Mouse (Mus musculus) erythroblast, adult 5-6 weeks (primary cell): ENCODE data around the gene Trmt1. TPM values are rescaled to one million over a fixed set of nuclear protein-coding genes. Genes with fewer than 3 reads are reported as not detected.

Experiments
- ATAC-seq: replicated peaks from 2 replicates; pipeline ENCODE4 v1.8.0; 2016; ENCODE audit warnings: moderate number of reproducible peaks, mild to moderate bottlenecking, moderate TSS enrichment, inconsistent platforms; ENCODE audit not compliant: poor library complexity, low FRiP score, severe bottlenecking
- total RNA-seq, 2 experiments: library from RNA; stranded (forward) in 1 of 2; stranded (reverse) in 1 of 2; fragments of 150-400 nt in 1 of 2; fragments of 200-764, 138-1000 nt in 1 of 2; gene quantifications; 2 replicates each; pipeline versions ENCODE4 v1.2.3 to v1.2.4; 2015 to 2017; ENCODE audit warnings: low replicate concordance in 2 of 2

Gene Trmt1
- total RNA-seq (2015; ENCODE audit: low replicate concordance): 9.8 and 16.9 TPM in 2 replicates
- total RNA-seq (2017; ENCODE audit: low replicate concordance): 18.3 and 21.5 TPM in 2 replicates

GRCm38 (mm10) chr8:84686191-84687002 lies at the start of gene Trmt1:
Gene Trmt1, plus strand, starts transcription at chr8:84686307.
- peak; percentile 55 for ATAC-seq

GRCm38 (mm10) chr8:84637946-84638554 lies 48.1 kb upstream of the Trmt1 start:
- ATAC-seq: no peak

GRCm38 (mm10) chr8:84638555-84639161 lies 47.4 kb upstream of the Trmt1 start:
- 0 out of 2 replicates have a peak, but pooled peaks have one; percentile 7 for ATAC-seq

- ATAC-seq: peak; percentile 86
Measured at GRCm38 (mm10) chr8:84639162-84640009, 46.7 kb upstream of the Trmt1 start.

- no peak for ATAC-seq
Measured at GRCm38 (mm10) chr8:84640010-84640588, 46.0 kb upstream of the Trmt1 start.

GRCm38 (mm10) chr8:84640617-84641294 lies 45.4 kb upstream of the Trmt1 start:
- no peak for ATAC-seq

- no peak for ATAC-seq
Measured at GRCm38 (mm10) chr8:84641578-84642361, 44.3 kb upstream of the Trmt1 start.

GRCm38 (mm10) chr8:84643019-84643418 lies 43.1 kb upstream of the Trmt1 start:
- ATAC-seq: no peak

- no peak for ATAC-seq
Measured at GRCm38 (mm10) chr8:84646800-84647199, 39.3 kb upstream of the Trmt1 start.

GRCm38 (mm10) chr8:84647461-84647901 lies 38.6 kb upstream of the Trmt1 start:
- 0 out of 2 replicates have a peak, but pooled peaks have one; percentile 36 for ATAC-seq

- no peak for ATAC-seq
Measured at GRCm38 (mm10) chr8:84650213-84650612, 35.9 kb upstream of the Trmt1 start.

GRCm38 (mm10) chr8:84653092-84653631 lies 32.9 kb upstream of the Trmt1 start:
- ATAC-seq: no peak

- no peak for ATAC-seq
Measured at GRCm38 (mm10) chr8:84654597-84654996, 31.5 kb upstream of the Trmt1 start.

- ATAC-seq: no peak
Measured at GRCm38 (mm10) chr8:84655336-84656190, 30.5 kb upstream of the Trmt1 start.

- 0 out of 2 replicates have a peak, but pooled peaks have one; percentile 2 for ATAC-seq
Measured at GRCm38 (mm10) chr8:84656191-84656525, 29.9 kb upstream of the Trmt1 start.

GRCm38 (mm10) chr8:84656641-84657126 lies 29.4 kb upstream of the Trmt1 start:
- ATAC-seq: peak; percentile 71

GRCm38 (mm10) chr8:84657203-84657602 lies 28.9 kb upstream of the Trmt1 start:
- no peak for ATAC-seq
